Mouse (Mus musculus): Measurements from ENCODE around the gene 6430628N08Rik. TPM values are rescaled to one million over a fixed set of nuclear protein-coding genes. Genes with fewer than 3 reads are reported as not detected.

The 6430628N08Rik gene
- total and polyA plus RNA-seq, 2 experiments from 2014 or later: 0.33 to 1.2 TPM

DNA sequence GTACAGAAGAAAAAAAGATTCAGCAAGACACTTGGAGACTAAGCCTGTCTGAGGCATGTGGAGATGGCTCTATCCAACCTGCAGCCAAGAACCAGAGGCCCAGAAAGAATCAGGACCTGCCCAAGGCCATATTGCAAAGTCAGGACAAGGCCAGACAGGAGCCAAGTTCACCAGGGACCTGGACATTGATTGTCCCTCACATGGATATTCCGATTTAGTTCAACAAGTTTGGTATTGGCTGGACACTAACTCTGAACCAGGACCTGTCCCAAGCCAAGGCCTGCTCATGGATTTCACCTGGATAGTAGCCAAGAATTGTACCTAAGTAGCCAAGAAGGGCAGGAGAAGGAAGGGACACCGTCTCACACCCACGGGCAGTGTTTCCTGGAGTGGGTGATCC is 16.3 kb downstream of the 6430628N08Rik start:
- no peaks in the 10 kb centered on the region for H3K4me1 ChIP-seq (ENCODE audit: insufficient read depth, low read length)
- no peak overlapping the region for H3K27ac ChIP-seq (ENCODE audit: low read depth, low read length)
- H3K36me3 ChIP-seq (ENCODE audit: insufficient read depth, low read length): peaks cover 4% of the 10 kb centered on the region; the same call in 1 of the 2 replicates
- H3K9me3 ChIP-seq (ENCODE audit: low read length): no peaks in the 10 kb centered on the region
- DNase-seq (ENCODE audit: low spot score): no peak
- WGBS: 86% methylated on average over 3 of the region's 3 CpGs
- H3K4me2 ChIP-seq (ENCODE audit: low read depth, low read length, poor library complexity, severe bottlenecking): no peak overlapping the region
- TF ChIP-seq CTCF (IDR thresholded peaks at IDR 0.05): no peak
- no peak overlapping the region for H3K4me3 ChIP-seq (ENCODE audit: low read depth, low read length)
- ATAC-seq (ENCODE audit: low FRiP score): no peak
- no peak overlapping the region for H3K9ac ChIP-seq (replicated peaks; ENCODE audit: low read length, poor library complexity, severe bottlenecking)
- H3K27me3 ChIP-seq (ENCODE audit: insufficient read depth, low read length): peaks cover 35% of the 10 kb centered on the region

DNA sequence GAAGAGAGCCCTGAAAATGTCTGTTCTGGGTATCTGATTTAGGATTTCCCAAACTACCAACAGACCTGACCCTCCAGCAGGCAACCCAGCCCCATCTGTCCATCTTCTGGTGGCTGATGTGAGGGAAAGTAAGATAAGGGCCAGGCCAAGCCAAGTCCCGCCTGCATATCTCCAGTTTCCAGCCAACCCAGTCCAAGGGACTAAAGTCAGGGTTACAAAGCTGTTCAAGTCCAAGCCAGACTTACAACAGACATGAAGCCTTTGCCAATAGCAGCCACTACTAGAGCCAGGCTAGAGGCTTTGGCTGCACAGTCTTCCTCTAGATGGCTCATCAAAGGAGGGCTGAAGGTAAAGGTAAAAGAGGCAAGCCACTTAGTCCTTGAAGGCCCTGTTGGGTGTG is 17.5 kb downstream of the 6430628N08Rik start:
- no peak overlapping the region for H3K4me2 ChIP-seq (ENCODE audit: low read depth, low read length, poor library complexity, severe bottlenecking)
- H3K4me3 ChIP-seq (ENCODE audit: low read depth, low read length): no peak overlapping the region
- H3K27ac ChIP-seq (ENCODE audit: low read depth, low read length): no peak overlapping the region
- no peaks in the 10 kb centered on the region for H3K4me1 ChIP-seq (ENCODE audit: insufficient read depth, low read length)
- H3K36me3 ChIP-seq (ENCODE audit: insufficient read depth, low read length): peaks cover 7% of the 10 kb centered on the region; the same call in 1 of the 2 replicates
- no peaks in the 10 kb centered on the region for H3K9me3 ChIP-seq (ENCODE audit: low read length)
- H3K27me3 ChIP-seq (ENCODE audit: insufficient read depth, low read length): peaks cover 35% of the 10 kb centered on the region
- TF ChIP-seq CTCF (IDR thresholded peaks at IDR 0.05): no peak
- ATAC-seq (ENCODE audit: low FRiP score) (no peak), DNase-seq (ENCODE audit: low spot score) (no peak)
- no peak overlapping the region for H3K9ac ChIP-seq (replicated peaks; ENCODE audit: low read length, poor library complexity, severe bottlenecking)
- WGBS: 86% methylated on average over 1 of the region's 1 CpGs

DNA sequence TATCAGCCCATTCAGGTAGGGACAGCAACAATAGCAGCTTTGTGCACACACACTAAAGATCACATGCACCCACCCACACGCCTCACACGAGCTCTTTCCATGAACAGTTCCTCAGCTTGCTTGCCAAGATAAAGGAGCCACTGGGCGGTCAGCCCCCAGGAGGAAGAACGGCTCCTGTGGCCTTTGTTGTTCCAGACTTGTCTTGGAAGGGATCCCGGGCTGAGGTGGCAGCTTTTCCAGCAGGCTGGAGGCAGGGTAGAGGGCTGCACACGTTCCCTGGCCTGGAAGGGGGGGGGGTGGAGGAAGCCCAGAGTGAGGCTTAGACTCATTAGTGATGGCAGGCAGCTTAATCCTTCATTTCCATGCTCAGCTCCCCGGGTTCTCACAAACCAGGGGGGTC is 18.2 kb downstream of the 6430628N08Rik start:
- Histone ChIP-seq H3K9ac (replicated peaks; ENCODE audit: low read length, poor library complexity, severe bottlenecking) (no peak overlapping the region), H3K36me3 (ENCODE audit: insufficient read depth, low read length) (peaks cover 7% of the 10 kb centered on the region; the same call in 1 of the 2 replicates), H3K27ac (ENCODE audit: low read depth, low read length) (no peak overlapping the region), H3K4me3 (ENCODE audit: low read depth, low read length) (no peak overlapping the region), H3K4me2 (ENCODE audit: low read depth, low read length, poor library complexity, severe bottlenecking) (no peak overlapping the region), H3K9me3 (ENCODE audit: low read length) (no peaks in the 10 kb centered on the region), H3K4me1 (ENCODE audit: insufficient read depth, low read length) (no peaks in the 10 kb centered on the region), H3K27me3 (ENCODE audit: insufficient read depth, low read length) (peaks cover 33% of the 10 kb centered on the region)
- peak; percentile 50 for DNase-seq (ENCODE audit: low spot score)
- peak; percentile 70 for ATAC-seq (ENCODE audit: low FRiP score)
- no peak for TF ChIP-seq CTCF (IDR thresholded peaks at IDR 0.05)
- WGBS: 11% methylated on average over 7 of the region's 7 CpGs

DNA sequence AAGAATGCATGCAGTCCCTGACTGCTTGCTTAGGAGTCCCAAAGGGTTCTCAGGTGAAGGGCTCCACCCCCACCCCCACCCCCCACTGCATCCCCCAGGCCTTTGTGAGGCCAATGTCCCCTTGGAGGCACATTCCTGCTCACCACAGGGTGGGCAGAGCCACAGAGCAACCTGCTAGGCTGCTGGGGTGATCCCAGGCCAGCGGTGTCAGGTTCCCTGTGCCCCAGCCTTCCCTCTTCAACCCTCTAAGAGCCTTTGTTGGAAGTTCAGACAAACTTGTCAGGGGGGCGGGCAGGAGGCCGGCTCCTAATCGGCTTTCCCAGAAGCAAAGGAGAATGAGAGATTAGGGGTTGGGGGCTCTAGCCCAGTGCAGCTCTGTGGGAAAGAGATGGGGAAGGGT is 21.1 kb downstream of the 6430628N08Rik start:
- no peak overlapping the region for H3K9ac ChIP-seq (replicated peaks; ENCODE audit: low read length, poor library complexity, severe bottlenecking)
- H3K27ac ChIP-seq (ENCODE audit: low read depth, low read length): no peak overlapping the region
- DNase-seq (ENCODE audit: low spot score) (no peak), ATAC-seq (ENCODE audit: low FRiP score) (no peak)
- TF ChIP-seq CTCF (IDR thresholded peaks at IDR 0.05): no peak
- 13% methylated on average over 4 of the region's 4 CpGs for WGBS
- no peak overlapping the region for H3K4me3 ChIP-seq (ENCODE audit: low read depth, low read length)
- peaks cover 7% of the 10 kb centered on the region; the same call in 1 of the 2 replicates for H3K36me3 ChIP-seq (ENCODE audit: insufficient read depth, low read length)
- H3K27me3 ChIP-seq (ENCODE audit: insufficient read depth, low read length): peaks cover 19% of the 10 kb centered on the region
- H3K4me2 ChIP-seq (ENCODE audit: low read depth, low read length, poor library complexity, severe bottlenecking): no peak overlapping the region
- no peaks in the 10 kb centered on the region for H3K4me1 ChIP-seq (ENCODE audit: insufficient read depth, low read length)
- no peaks in the 10 kb centered on the region for H3K9me3 ChIP-seq (ENCODE audit: low read length)

DNA sequence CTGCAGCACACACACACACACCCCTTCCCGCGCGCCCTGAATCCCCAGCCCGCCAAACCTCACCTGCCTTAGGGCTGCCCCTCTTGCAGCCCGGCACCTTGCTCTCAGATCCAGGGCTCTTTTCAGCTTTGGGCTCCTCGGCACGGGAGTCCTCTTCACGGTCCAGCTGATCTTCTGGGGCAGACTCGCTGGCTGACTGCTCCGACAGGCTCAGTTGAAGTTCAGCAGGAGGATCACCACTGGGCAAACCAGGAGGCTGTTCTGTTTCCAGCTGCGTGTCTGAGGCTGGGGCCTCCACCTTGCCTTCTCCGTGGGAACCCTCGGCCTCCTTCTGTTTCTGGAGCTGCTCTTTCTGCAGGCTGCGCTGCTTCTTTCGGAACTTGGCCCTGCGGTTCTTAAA is 29.4 kb downstream of the 6430628N08Rik start:
- H3K27me3 ChIP-seq (ENCODE audit: insufficient read depth, low read length): peaks cover 4% of the 10 kb centered on the region; the same call in 1 of the 2 replicates
- H3K36me3 ChIP-seq (ENCODE audit: insufficient read depth, low read length): no peaks in the 10 kb centered on the region
- H3K4me2 ChIP-seq (ENCODE audit: low read depth, low read length, poor library complexity, severe bottlenecking): no peak overlapping the region
- no peak for ATAC-seq (ENCODE audit: low FRiP score)
- no peak overlapping the region for H3K4me3 ChIP-seq (ENCODE audit: low read depth, low read length)
- DNase-seq (ENCODE audit: low spot score): no peak
- no peak for TF ChIP-seq CTCF (IDR thresholded peaks at IDR 0.05)
- H3K9ac ChIP-seq (replicated peaks; ENCODE audit: low read length, poor library complexity, severe bottlenecking): no peak overlapping the region
- H3K4me1 ChIP-seq (ENCODE audit: insufficient read depth, low read length): no peaks in the 10 kb centered on the region
- WGBS: 76% methylated on average over 16 of the region's 16 CpGs
- H3K9me3 ChIP-seq (ENCODE audit: low read length): no peaks in the 10 kb centered on the region
- H3K27ac ChIP-seq (ENCODE audit: low read depth, low read length): no peak overlapping the region

DNA sequence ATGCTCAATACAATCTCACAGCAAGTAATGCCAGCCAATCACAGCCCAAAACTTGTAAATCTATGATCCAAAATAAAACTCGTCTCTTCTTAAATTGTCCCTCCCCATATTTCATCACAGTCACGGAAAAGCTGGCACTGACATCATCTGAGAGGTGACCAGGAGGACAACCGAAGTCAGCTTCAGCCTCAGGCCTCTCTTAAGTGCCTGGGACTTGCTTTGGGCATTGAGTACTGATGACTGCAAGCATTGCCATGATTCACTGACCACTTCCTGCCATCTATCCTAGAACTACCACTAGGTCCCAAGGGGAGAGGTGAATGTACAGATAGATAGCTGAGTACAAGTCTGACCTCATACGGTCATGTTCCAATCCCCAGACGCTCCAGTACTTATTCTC is 32.2 kb downstream of the 6430628N08Rik start:
- Histone ChIP-seq H3K36me3 (ENCODE audit: insufficient read depth, low read length) (no peaks in the 10 kb centered on the region), H3K27ac (ENCODE audit: low read depth, low read length) (no peak overlapping the region), H3K4me2 (ENCODE audit: low read depth, low read length, poor library complexity, severe bottlenecking) (no peak overlapping the region), H3K27me3 (ENCODE audit: insufficient read depth, low read length) (peaks cover 4% of the 10 kb centered on the region; the same call in 1 of the 2 replicates), H3K4me3 (ENCODE audit: low read depth, low read length) (no peak overlapping the region), H3K9ac (replicated peaks; ENCODE audit: low read length, poor library complexity, severe bottlenecking) (no peak overlapping the region), H3K9me3 (ENCODE audit: low read length) (no peaks in the 10 kb centered on the region), H3K4me1 (ENCODE audit: insufficient read depth, low read length) (no peaks in the 10 kb centered on the region)
- 92% methylated on average over 5 of the region's 5 CpGs for WGBS
- ATAC-seq (ENCODE audit: low FRiP score) (no peak), DNase-seq (ENCODE audit: low spot score) (no peak)
- no peak for TF ChIP-seq CTCF (IDR thresholded peaks at IDR 0.05)
